Comparison of ENCODE assay signal across 11 mouse cellular contexts in genomic region chr14:25978371-25979241, GRCm38 (mm10). TPM values are rescaled to one million over a fixed set of nuclear protein-coding genes. Genes with fewer than 3 reads are reported as not detected.
DNase-seq lines count a peak whose midpoint lies in the region; ATAC-seq lines count a peak whose summit lies in the region.
"Not testable (repeated sequence)": the region's sequence is repeated elsewhere in the genome, so short reads cannot be mapped to it uniquely, and the experiment has no call there.
"Had no signal": no experiment of that assay in that cellular context is flagged by ENCODE, and none has a peak within 500 bp of the region (broad histone marks: within the 10 kb centered on the region; RNA-seq: fewer than 3 reads in every experiment).

Gene Duxbl1 (plus strand): TSS chr14:25978577.

- not testable (repeated sequence) for H3K4me1 ChIP-seq in forebrain, embryonic 10.5 days; hindbrain, embryonic 10.5 days (replicated peaks); intestine, embryonic 16.5 days (ENCODE audit: control insufficient read depth, insufficient read depth, low read length); limb, embryonic 13.5 days; midbrain, embryonic 11.5 days (ENCODE audit: control insufficient read depth, insufficient read depth, low read length); neural tube, embryonic 14.5 days (ENCODE audit: control insufficient read depth, insufficient read depth, low read length)

- peak; percentile 17; the same call in 1 of the 2 replicates for ATAC-seq in granulocyte monocyte progenitor cell, adult 5-6 weeks (replicated peaks; ENCODE audit: poor library complexity, severe bottlenecking)
- peak; percentile 70 for ATAC-seq in intestine, embryonic 16.5 days
- peak; percentile 91 for ATAC-seq in limb, embryonic 13.5 days (ENCODE audit: low FRiP score, low read depth)
- peak; percentile 93 for ATAC-seq in midbrain, embryonic 11.5 days (ENCODE audit: low FRiP score)
- peak; percentile 94 for ATAC-seq in neural tube, embryonic 14.5 days (ENCODE audit: low read depth)

- WGBS in forebrain, embryonic 10.5 days: no CpG with 5 or more reads among the region's 25 CpGs
- WGBS in hindbrain, embryonic 10.5 days: no CpG with 5 or more reads among the region's 25 CpGs
- WGBS in intestine, embryonic 16.5 days: no CpG with 5 or more reads among the region's 25 CpGs
- no CpG with 5 or more reads among the region's 25 CpGs for WGBS in limb, embryonic 13.5 days
- no CpG with 5 or more reads among the region's 25 CpGs for WGBS in midbrain, embryonic 11.5 days
- no CpG with 5 or more reads among the region's 25 CpGs for WGBS in neural tube, embryonic 14.5 days

- H3K27ac ChIP-seq in forebrain, embryonic 10.5 days: peak within 1 kb of the TSS; percentile 87
- peak within 1 kb of the TSS; percentile 88 for H3K27ac ChIP-seq in hindbrain, embryonic 10.5 days
- not testable (repeated sequence) for H3K27ac ChIP-seq in intestine, embryonic 16.5 days (ENCODE audit: low read length)
- H3K27ac ChIP-seq in limb, embryonic 13.5 days: peak within 1 kb of the TSS; percentile 88
- peak within 1 kb of the TSS; percentile 89 for H3K27ac ChIP-seq in midbrain, embryonic 11.5 days (ENCODE audit: low read depth, low read length)
- peak within 1 kb of the TSS; percentile 82 for H3K27ac ChIP-seq in neural tube, embryonic 14.5 days (ENCODE audit: low read depth, low read length)

- not testable (repeated sequence) for H3K9ac ChIP-seq in intestine, embryonic 16.5 days (ENCODE audit: low read depth, low read length); limb, embryonic 13.5 days; midbrain, embryonic 11.5 days (ENCODE audit: low read length); neural tube, embryonic 14.5 days (replicated peaks; ENCODE audit: low read depth, low read length)

- peak within 1 kb of the TSS; percentile 32; the same call in 1 of the 2 replicates for H3K4me2 ChIP-seq in intestine, embryonic 16.5 days (ENCODE audit: low read depth, low read length)
- H3K4me2 ChIP-seq in limb, embryonic 13.5 days (replicated peaks): peak within 1 kb of the TSS; percentile 52
- peak within 1 kb of the TSS; percentile 19; the same call in 1 of the 2 replicates for H3K4me2 ChIP-seq in midbrain, embryonic 11.5 days
- peak within 1 kb of the TSS; percentile 24; the same call in 1 of the 2 replicates for H3K4me2 ChIP-seq in neural tube, embryonic 14.5 days (ENCODE audit: low read depth, low read length)

- not testable (repeated sequence) for DNase-seq in forebrain, embryonic 10.5 days (ENCODE audit: extremely low spot score, low spot score); hindbrain, embryonic 10.5 days (ENCODE audit: low spot score); midbrain, embryonic 11.5 days (ENCODE audit: low spot score, missing footprints)

- not testable (repeated sequence) for H3K27me3 ChIP-seq in forebrain, embryonic 10.5 days (ENCODE audit: poor library complexity, severe bottlenecking); hindbrain, embryonic 10.5 days (ENCODE audit: insufficient read depth, poor library complexity, severe bottlenecking); intestine, embryonic 16.5 days (replicated peaks; ENCODE audit: control insufficient read depth, insufficient read depth, low read length); limb, embryonic 13.5 days; midbrain, embryonic 11.5 days (ENCODE audit: control insufficient read depth, insufficient read depth, low read length); neural tube, embryonic 14.5 days (ENCODE audit: control insufficient read depth, insufficient read depth, low read length)

- H3K4me3 ChIP-seq in forebrain, embryonic 10.5 days: peak within 1 kb of the TSS; percentile 39
- H3K4me3 ChIP-seq in hindbrain, embryonic 10.5 days: peak within 1 kb of the TSS; percentile 41
- H3K4me3 ChIP-seq in intestine, embryonic 16.5 days (ENCODE audit: low read length); midbrain, embryonic 11.5 days (ENCODE audit: low read depth, low read length); neural tube, embryonic 14.5 days (ENCODE audit: low read depth, low read length): not testable (repeated sequence)
- peak within 1 kb of the TSS; percentile 31 for H3K4me3 ChIP-seq in limb, embryonic 13.5 days

- H3K9me3 ChIP-seq in forebrain, embryonic 10.5 days; hindbrain, embryonic 10.5 days; intestine, embryonic 16.5 days (ENCODE audit: control insufficient read depth, low read length); limb, embryonic 13.5 days; midbrain, embryonic 11.5 days (ENCODE audit: control insufficient read depth, low read length); neural tube, embryonic 14.5 days (ENCODE audit: control insufficient read depth, low read length): not testable (repeated sequence)

- H3K36me3 ChIP-seq in forebrain, embryonic 10.5 days (replicated peaks); hindbrain, embryonic 10.5 days; intestine, embryonic 16.5 days (ENCODE audit: control insufficient read depth, insufficient read depth, low read length); limb, embryonic 13.5 days; midbrain, embryonic 11.5 days (ENCODE audit: control insufficient read depth, insufficient read depth, low read length); neural tube, embryonic 14.5 days (ENCODE audit: control insufficient read depth, insufficient read depth, low read length): not testable (repeated sequence)

RNA-seq across cellular contexts. Expression of gene Duxbl1, which starts in this region (rescaled TPM):
- 2.9 and 3.9 TPM in 2 replicates for polyA plus RNA-seq in forebrain, embryonic 10.5 days (2016; fragmentation: Nextera tagmentation; extraction: Ambion mirVana)
- total RNA-seq in granulocyte monocyte progenitor cell, adult 5-6 weeks (2014; fragmentation: Nextera tagmentation): not detected in 2 replicates
- total RNA-seq in granulocyte monocyte progenitor cell, adult 5-6 weeks (2017): not detected in 2 replicates
- polyA plus RNA-seq in hindbrain, embryonic 10.5 days (2016; fragmentation: Nextera tagmentation; extraction: Ambion mirVana): 4.6 and 4.7 TPM in 2 replicates
- polyA plus RNA-seq in intestine, embryonic 16.5 days (2015; fragmentation: Nextera tagmentation; extraction: Ambion mirVana): 0.40 and 0.71 TPM in 2 replicates
- polyA plus RNA-seq in limb, embryonic 13.5 days (2015; fragmentation: Nextera tagmentation; extraction: Ambion mirVana): 2.3 and 2.8 TPM in 2 replicates
- polyA plus RNA-seq in midbrain, embryonic 11.5 days (2014; fragmentation: Nextera tagmentation; extraction: Ambion mirVana): 5.7 and 6.5 TPM in 2 replicates
- 1.7 and 3.3 TPM in 2 replicates for polyA plus RNA-seq in neural tube, embryonic 14.5 days (2014; fragmentation: Nextera tagmentation; extraction: Ambion mirVana)
- total RNA-seq: heart, postnatal 4 days; megakaryocyte progenitor cell, adult 5-6 weeks had no signal
- polyA plus RNA-seq: activated CD4-positive, CD25-positive, alpha-beta regulatory T cell, adult 4 months; liver, postnatal 0 days had no signal

Comparison
In these comparisons a context has a peak if more than half of its experiments do, and no peak if none do; other contexts are left out.
1. Peak in ATAC-seq in granulocyte monocyte progenitor cell, adult 5-6 weeks; RNA of the gene not detected or under 1 TPM.
2. Peak in ATAC-seq and H3K4me2 ChIP-seq in intestine, embryonic 16.5 days; RNA of the gene not detected or under 1 TPM.
3. ATAC-seq: peak in every context shown above with its lines; median percentile 94 in neural tube, embryonic 14.5 days; 93 in midbrain, embryonic 11.5 days; 91 in limb, embryonic 13.5 days; 70 in intestine, embryonic 16.5 days; 17 in granulocyte monocyte progenitor cell, adult 5-6 weeks.